ENCODE assay signal across 9 mouse cellular contexts in genomic region chr11:84168701-84169288, GRCm38 (mm10). TPM values are rescaled to one million over a fixed set of nuclear protein-coding genes. Genes with fewer than 3 reads are reported as not detected.
DNase-seq lines count a peak whose midpoint lies in the region; ATAC-seq and TF ChIP-seq lines count a peak whose summit lies in the region.
"Had no signal": no experiment of that assay in that cellular context is flagged by ENCODE, and none has a peak within 500 bp of the region (broad histone marks: within the 10 kb centered on the region; RNA-seq: fewer than 3 reads in every experiment).

No protein-coding gene starts in this region.

- POLR2A ChIA-PET in Patski (lab: Charles Lee): no interaction called here

- CTCF ChIA-PET in Patski (lab: Charles Lee): interaction anchor here (1.0 to 1.4 kb wide), 6 partner anchors 10 to 106 kb away, joined by 3 to 9 read pairs (median 4); no protein-coding TSS in a partner anchor

- peak overlapping the region; percentile 36 for H3K4me2 ChIP-seq in midbrain, embryonic 16.5 days (ENCODE audit: low read length)

- intact Hi-C loops in gastrocnemius, adult 2 months (cut with DNase I): no loop called here
- intact Hi-C loops in left cerebral cortex, postnatal 36 days (cut with DNase I): loop anchor here (2.0 kb wide), 1 partner anchor 28 kb away; no protein-coding TSS in a partner anchor

- ATAC-seq in Patski: peak; percentile 57
- ATAC-seq in midbrain, embryonic 16.5 days: no peak

- H3K9ac ChIP-seq in midbrain, embryonic 16.5 days (ENCODE audit: low read depth, low read length): 0 out of 2 replicates have a peak overlapping the region, but pooled peaks have one; percentile 27

- 20% methylated on average over 7 of the region's 7 CpGs for WGBS in midbrain, embryonic 16.5 days

- H3K27me3 ChIP-seq in Patski: no peaks in the 10 kb centered on the region
- H3K27me3 ChIP-seq in midbrain, embryonic 16.5 days (ENCODE audit: control insufficient read depth, insufficient read depth, low read depth, low read length): no peaks in the 10 kb centered on the region

- peak overlapping the region; percentile 38 for H3K4me3 ChIP-seq in gastrocnemius, adult 2 months
- no peak overlapping the region for H3K4me3 ChIP-seq in embryonic fibroblast, embryonic 13.5 days (ENCODE audit: insufficient read depth, low read length)
- no peak overlapping the region for H3K4me3 ChIP-seq in midbrain, embryonic 16.5 days (ENCODE audit: low read depth, low read length)

- no peak for TF ChIP-seq POLR2A in embryonic fibroblast, embryonic 13.5 days (IDR thresholded peaks at IDR 0.05; ENCODE audit: low read depth, low read length)

- no peaks in the 10 kb centered on the region for H3K36me3 ChIP-seq in midbrain, embryonic 16.5 days (ENCODE audit: control insufficient read depth, insufficient read depth, low read length)

- in situ Hi-C loops in Patski (cut with MboI; ENCODE audit: low pct_unique_long_range_greater_than_20kb): no loop called here

- no peaks in the 10 kb centered on the region for H3K9me3 ChIP-seq in midbrain, embryonic 16.5 days (replicated peaks; ENCODE audit: control insufficient read depth, low read length, poor library complexity, severe bottlenecking)

- peak overlapping the region; percentile 50; the same call in 1 of the 2 replicates for H3K27ac ChIP-seq in gastrocnemius, adult 2 months
- H3K27ac ChIP-seq in embryonic fibroblast, embryonic 13.5 days (ENCODE audit: insufficient read depth, low read length): no peak overlapping the region
- no peak overlapping the region for H3K27ac ChIP-seq in midbrain, embryonic 16.5 days (ENCODE audit: low read length)

- H3K4me1 ChIP-seq in embryonic fibroblast, embryonic 13.5 days (ENCODE audit: control insufficient read depth, insufficient read depth, low read length): no peaks in the 10 kb centered on the region
- peaks cover 4% of the 10 kb centered on the region; the same call in 1 of the 2 replicates for H3K4me1 ChIP-seq in midbrain, embryonic 16.5 days (ENCODE audit: control insufficient read depth, insufficient read depth, low read length)

- peak; percentile 41 for DNase-seq in gastrocnemius, adult 2 months
- DNase-seq in gastrocnemius, postnatal 4 days (ENCODE audit: low spot score in 2 of 2): no peak
- no peak for DNase-seq in Patski (ENCODE audit: low read depth, low spot score)
- DNase-seq in induced T-regulatory cell, adult 2 months (ENCODE audit: low read depth): peak; percentile 27
- peak; percentile 21 to 27 for DNase-seq in left cerebral cortex, postnatal 36 days (ENCODE audit: low spot score in 2 of 2)
- peak; percentile 52 for DNase-seq in thymus, postnatal 4 days

- TF ChIP-seq CTCF in gastrocnemius, adult 2 months (IDR thresholded peaks at IDR 0.05): peak; percentile 69
- TF ChIP-seq CTCF in Patski (IDR thresholded peaks at IDR 0.05): peak; percentile 80
- TF ChIP-seq CTCF in embryonic fibroblast, embryonic 13.5 days (IDR thresholded peaks at IDR 0.05; ENCODE audit: borderline replicate concordance, insufficient read depth, low read length): peak; percentile 24; the same call in 1 of the 2 replicates

RNA-seq across cellular contexts. Expression of gene Gm11437, which starts 1.5 kb away (rescaled TPM):
- not detected for total RNA-seq in gastrocnemius, adult 2 months (2021)
- not detected for total RNA-seq in gastrocnemius, postnatal 4 days (2021)
- polyA plus RNA-seq in Patski (2021): not detected
- not detected in 2 replicates for polyA plus RNA-seq in embryonic fibroblast, embryonic 13.5 days (2011; ENCODE audit: insufficient read length, low read depth, missing spikeins)
- total RNA-seq in left cerebral cortex, postnatal 36 days (2021): not detected
- 0.15 and 0.29 TPM in 2 replicates for polyA plus RNA-seq in midbrain, embryonic 16.5 days (2015; fragmentation: Nextera tagmentation; extraction: Ambion mirVana)
- polyA plus RNA-seq: limb, embryonic 14.5 days had no signal

RNA-seq across cellular contexts. Expression of gene Acaca, which starts 39.3 kb away (rescaled TPM):
- 10 to 100 TPM; 14.9 to 22.8 TPM for total RNA-seq in gastrocnemius, adult 2 months (2021)
- 10 to 100 TPM; 25.1 to 25.4 TPM for total RNA-seq in gastrocnemius, postnatal 4 days (2021)
- 29.4 TPM for polyA plus RNA-seq in Patski (2021)
- polyA plus RNA-seq in embryonic fibroblast, embryonic 13.5 days (2011; ENCODE audit: insufficient read length, low read depth, missing spikeins): 49.2 and 52.2 TPM in 2 replicates
- 10 to 100 TPM; 84.5 to 85.3 TPM for total RNA-seq in left cerebral cortex, postnatal 36 days (2021)
- 31.4 and 34.1 TPM in 2 replicates for polyA plus RNA-seq in midbrain, embryonic 16.5 days (2015; fragmentation: Nextera tagmentation; extraction: Ambion mirVana)

RNA-seq across cellular contexts. Expression of gene Tada2a, which starts 39.4 kb away (rescaled TPM):
- 10 to 100 TPM; 11.6 to 12.2 TPM for total RNA-seq in gastrocnemius, adult 2 months (2021)
- total RNA-seq in gastrocnemius, postnatal 4 days (2021): 10 to 100 TPM; 13.9 to 19.4 TPM
- 22.9 TPM for polyA plus RNA-seq in Patski (2021)
- 26.2 and 33.0 TPM in 2 replicates for polyA plus RNA-seq in embryonic fibroblast, embryonic 13.5 days (2011; ENCODE audit: insufficient read length, low read depth, missing spikeins)
- 10 to 100 TPM; 35.2 to 40.4 TPM for total RNA-seq in left cerebral cortex, postnatal 36 days (2021)
- 31.2 and 31.5 TPM in 2 replicates for polyA plus RNA-seq in midbrain, embryonic 16.5 days (2015; fragmentation: Nextera tagmentation; extraction: Ambion mirVana)

Comparison
In these comparisons a context has a peak if more than half of its experiments do, and no peak if none do; other contexts are left out.
1. DNase-seq: peak in gastrocnemius, adult 2 months (single experiment), induced T-regulatory cell, adult 2 months (single experiment), left cerebral cortex, postnatal 36 days (2 of 2) and thymus, postnatal 4 days (single experiment); none in gastrocnemius, postnatal 4 days (0 of 2) and Patski (single experiment).
2. CTCF ChIP-seq: peak in every context shown above with its lines; median percentile 80 in Patski; 69 in gastrocnemius, adult 2 months; 24 in embryonic fibroblast, embryonic 13.5 days.